Comparison of ENCODE assay signal across 29 mouse cellular contexts in genomic region chr3:96583386-96583785, GRCm38 (mm10). TPM values are rescaled to one million over a fixed set of nuclear protein-coding genes. Genes with fewer than 3 reads are reported as not detected.
DNase-seq lines count a peak whose midpoint lies in the region; ATAC-seq and TF ChIP-seq lines count a peak whose summit lies in the region.
"Had no signal": no experiment of that assay in that cellular context is flagged by ENCODE, and none has a peak within 500 bp of the region (broad histone marks: within the 10 kb centered on the region; RNA-seq: fewer than 3 reads in every experiment).

No protein-coding gene starts in this region.

- no peak overlapping the region for H3K9ac ChIP-seq in hindbrain, postnatal 0 days (replicated peaks; ENCODE audit: low read length)
- H3K9ac ChIP-seq in hindbrain, embryonic 14.5 days = no peak overlapping the region
- H3K9ac ChIP-seq in lung, postnatal 0 days (replicated peaks; ENCODE audit: low read depth) = no peak overlapping the region
- no peak overlapping the region for H3K9ac ChIP-seq in MEL (ENCODE audit: control insufficient read depth, low read depth, low read length, poor library complexity, severe bottlenecking)
- H3K9ac ChIP-seq: embryonic facial prominence, embryonic 13.5 days; heart, embryonic 15.5 days; hindbrain, embryonic 13.5 days; midbrain, embryonic 15.5 days had no signal

- DNase-seq in hindbrain, postnatal 0 days (ENCODE audit: low spot score) = no peak
- no peak for DNase-seq in hindbrain, embryonic 14.5 days (ENCODE audit: low spot score)
- no peak for DNase-seq in lung, postnatal 0 days (ENCODE audit: low spot score)
- no peak for DNase-seq in lung, postnatal 4 days
- peak; percentile 68 for DNase-seq in MEL (ENCODE audit: low read depth, low spot score)
- DNase-seq in cerebellum, adult 11 months = no peak
- no peak for DNase-seq in left cerebral cortex, adult 8-10 months (ENCODE audit: low spot score in 2 of 2)
- DNase-seq: adrenal gland, postnatal 10 days; B cell, adult 2 months; cerebellum, adult 11-12 months; cerebellum, adult 9-11 months; heart, postnatal 36 days; kidney, adult 8-10 months; kidney, postnatal 10 days; layer of hippocampus, adult 9-11 months; lung, adult 18-20 months; lung, postnatal 10 days; right cerebral cortex, adult 18-20 months; spleen, adult 18-20 months; thymus, postnatal 4 days had no signal

- TF ChIP-seq CTCF in hindbrain, postnatal 0 days (IDR thresholded peaks at IDR 0.05; ENCODE audit: low read depth) = 0 out of 2 replicates have a peak, but pooled peaks have one; percentile 7
- peak; percentile 49 for TF ChIP-seq CTCF in lung, postnatal 0 days (IDR thresholded peaks at IDR 0.05)
- peak in 2 of 3 experiments; percentile 14 to 62; a peak in 3 of 6 replicates for TF ChIP-seq CTCF in MEL (IDR thresholded peaks at IDR 0.05 in 2 of 3, conservative IDR thresholded peaks at IDR 0.05 in 1 of 3; ENCODE audit: control insufficient read depth in 1 of 3, insufficient read depth in 1 of 3, low read depth in 2 of 3, low read length in 3 of 3, poor library complexity in 1 of 3, severe bottlenecking in 1 of 3)

- H3K4me2 ChIP-seq in hindbrain, postnatal 0 days (ENCODE audit: low read depth, low read length) = no peak overlapping the region
- no peak overlapping the region for H3K4me2 ChIP-seq in hindbrain, embryonic 14.5 days (replicated peaks)
- H3K4me2 ChIP-seq in lung, postnatal 0 days (replicated peaks; ENCODE audit: low read depth, low read length) = no peak overlapping the region
- H3K4me2 ChIP-seq: embryonic facial prominence, embryonic 13.5 days; heart, embryonic 15.5 days; hindbrain, embryonic 13.5 days; midbrain, embryonic 15.5 days had no signal

- H3K9me3 ChIP-seq in hindbrain, postnatal 0 days (ENCODE audit: low read length) = no peaks in the 10 kb centered on the region
- no peaks in the 10 kb centered on the region for H3K9me3 ChIP-seq in hindbrain, embryonic 14.5 days (ENCODE audit: control insufficient read depth, low read length)
- H3K9me3 ChIP-seq in lung, postnatal 0 days (ENCODE audit: low read length) = no peaks in the 10 kb centered on the region
- H3K9me3 ChIP-seq in MEL (replicated peaks; ENCODE audit: insufficient read depth, low read length) = no peaks in the 10 kb centered on the region
- H3K9me3 ChIP-seq: embryonic facial prominence, embryonic 13.5 days; forebrain, embryonic 10.5 days; heart, embryonic 15.5 days; hindbrain, embryonic 13.5 days; midbrain, embryonic 15.5 days had no signal

- H3K36me3 ChIP-seq in hindbrain, postnatal 0 days (ENCODE audit: insufficient read depth, low read length) = no peaks in the 10 kb centered on the region
- H3K36me3 ChIP-seq in hindbrain, embryonic 14.5 days (replicated peaks; ENCODE audit: control insufficient read depth, insufficient read depth) = 0 out of 2 replicates have a peak, but pooled peaks cover 4% of the 10 kb centered on the region
- no peaks in the 10 kb centered on the region for H3K36me3 ChIP-seq in lung, postnatal 0 days (ENCODE audit: insufficient read depth, low read length)
- H3K36me3 ChIP-seq in MEL (ENCODE audit: control insufficient read depth in 1 of 2, insufficient read depth in 2 of 2, low read length in 2 of 2) = peaks cover 0 to 23% of the 10 kb centered on the region in 2 experiments; a peak in 2 of 4 replicates
- H3K36me3 ChIP-seq: forebrain, embryonic 10.5 days; heart, embryonic 15.5 days; hindbrain, embryonic 13.5 days; midbrain, embryonic 15.5 days had no signal

- TF ChIP-seq EP300 in lung, postnatal 0 days (IDR thresholded peaks at IDR 0.05) = no peak
- no peak for TF ChIP-seq EP300 in MEL (IDR thresholded peaks at IDR 0.05; ENCODE audit: low read depth in 1 of 2, low read length in 2 of 2)

- H3K4me1 ChIP-seq in hindbrain, postnatal 0 days (ENCODE audit: insufficient read depth, low read length) = no peaks in the 10 kb centered on the region
- H3K4me1 ChIP-seq in hindbrain, embryonic 14.5 days (replicated peaks; ENCODE audit: control insufficient read depth, insufficient read depth, low read length) = peaks cover 9% of the 10 kb centered on the region; the same call in 1 of the 2 replicates
- peaks cover 8% of the 10 kb centered on the region; the same call in 1 of the 2 replicates for H3K4me1 ChIP-seq in lung, postnatal 0 days (ENCODE audit: insufficient read depth, low read depth, low read length)
- peaks cover 10 to 28% of the 10 kb centered on the region in 2 experiments for H3K4me1 ChIP-seq in MEL (ENCODE audit: control insufficient read depth in 1 of 2, insufficient read depth in 2 of 2, low read length in 2 of 2)

- no peak for TF ChIP-seq POLR2A in MEL (IDR thresholded peaks at IDR 0.05; ENCODE audit: control insufficient read depth in 1 of 2, insufficient read depth in 1 of 2, low read depth in 1 of 2, low read length in 2 of 2, poor library complexity in 1 of 2)

- H3K27ac ChIP-seq in hindbrain, postnatal 0 days = no peak overlapping the region
- H3K27ac ChIP-seq in hindbrain, embryonic 14.5 days = no peak overlapping the region
- no peak overlapping the region for H3K27ac ChIP-seq in lung, postnatal 0 days (ENCODE audit: low read length)
- no peak overlapping the region for H3K27ac ChIP-seq in MEL (ENCODE audit: control insufficient read depth, low read depth, low read length)
- H3K27ac ChIP-seq: embryonic facial prominence, embryonic 13.5 days; forebrain, embryonic 10.5 days; heart, embryonic 15.5 days; hindbrain, embryonic 13.5 days; midbrain, embryonic 15.5 days had no signal

- no peaks in the 10 kb centered on the region for H3K27me3 ChIP-seq in hindbrain, postnatal 0 days (ENCODE audit: insufficient read depth, low read length)
- 0 out of 2 replicates have a peak, but pooled peaks cover 2% of the 10 kb centered on the region for H3K27me3 ChIP-seq in hindbrain, embryonic 14.5 days (ENCODE audit: control insufficient read depth, insufficient read depth, low read length)
- H3K27me3 ChIP-seq in lung, postnatal 0 days (replicated peaks; ENCODE audit: insufficient read depth, low read length) = no peaks in the 10 kb centered on the region
- no peaks in the 10 kb centered on the region for H3K27me3 ChIP-seq in MEL (ENCODE audit: control insufficient read depth in 1 of 2, insufficient read depth in 2 of 2, low read length in 2 of 2)
- H3K27me3 ChIP-seq: embryonic facial prominence, embryonic 13.5 days; heart, embryonic 15.5 days; midbrain, embryonic 15.5 days had no signal

- H3K79me2 ChIP-seq in MEL (ENCODE audit: control insufficient read depth, insufficient read depth, low read length, poor library complexity) = no peaks in the 10 kb centered on the region; the same call in 1 of the 2 replicates

- no peak overlapping the region for H3K4me3 ChIP-seq in hindbrain, postnatal 0 days (ENCODE audit: low read length)
- no peak overlapping the region for H3K4me3 ChIP-seq in hindbrain, embryonic 14.5 days (replicated peaks; ENCODE audit: low read length)
- no peak overlapping the region for H3K4me3 ChIP-seq in lung, postnatal 0 days (ENCODE audit: low read depth, low read length)
- no peak overlapping the region for H3K4me3 ChIP-seq in MEL (ENCODE audit: control insufficient read depth in 1 of 2, insufficient read depth in 1 of 2, low read depth in 2 of 2, low read length in 2 of 2)
- H3K4me3 ChIP-seq: embryonic facial prominence, embryonic 13.5 days; forebrain, embryonic 10.5 days; heart, embryonic 15.5 days; hindbrain, embryonic 13.5 days; midbrain, embryonic 15.5 days had no signal

- ATAC-seq in hindbrain, postnatal 0 days = no peak
- ATAC-seq in hindbrain, embryonic 14.5 days (ENCODE audit: low FRiP score) = no peak
- ATAC-seq in lung, postnatal 0 days = no peak
- ATAC-seq: forebrain, embryonic 16.5 days; midbrain, embryonic 15.5 days had no signal

- 96% methylated on average over 5 of the region's 5 CpGs for WGBS in hindbrain, postnatal 0 days
- 87% methylated on average over 5 of the region's 5 CpGs for WGBS in hindbrain, embryonic 14.5 days
- 97% methylated on average over 5 of the region's 5 CpGs for WGBS in lung, postnatal 0 days

- TF ChIP-seq RAD21 in MEL (IDR thresholded peaks at IDR 0.05; ENCODE audit: low read depth, low read length) = peak; percentile 33

RNA-seq across cellular contexts. Expression of gene Gm16253, which starts 6.6 kb away (rescaled TPM):
- total RNA-seq in hindbrain, postnatal 0 days (2014; rRNA removed) = not detected in 2 replicates
- 0.48 and 0.96 TPM in 2 replicates for polyA plus RNA-seq in hindbrain, postnatal 0 days (2015; fragmentation: Nextera tagmentation; extraction: Ambion mirVana)
- polyA plus RNA-seq in hindbrain, embryonic 14.5 days (2014; fragmentation: Nextera tagmentation; extraction: Ambion mirVana) = 0.39 TPM in 1 of 2 replicates, not detected in the other
- 0.73 and 0.78 TPM in 2 replicates for polyA plus RNA-seq in lung, postnatal 0 days (2015; fragmentation: Nextera tagmentation; extraction: Ambion mirVana)
- not detected in 2 replicates for total RNA-seq in MEL (2012; rRNA removed)
- polyA plus RNA-seq in MEL (2012; ENCODE audit: insufficient read depth in 1 of 2, insufficient read length in 2 of 2, low read depth in 1 of 2, low replicate concordance in 2 of 2, missing spikeins in 1 of 2) = 1 to 10 TPM in 1 of 2 experiments, not detected in 1; 1.4 TPM
- total RNA-seq in left cerebral cortex, adult 8-10 months (2022) = not detected
- total RNA-seq: common myeloid progenitor, adult 5-6 weeks; left cerebral cortex, postnatal 14 days; liver, adult 2 months had no signal
- polyA plus RNA-seq: liver, adult 2 months had no signal

RNA-seq across cellular contexts. Expression of gene Polr3gl, which starts 10.6 kb away (rescaled TPM):
- 10.7 and 11.2 TPM in 2 replicates for total RNA-seq in hindbrain, postnatal 0 days (2014; rRNA removed)
- polyA plus RNA-seq in hindbrain, postnatal 0 days (2015; fragmentation: Nextera tagmentation; extraction: Ambion mirVana) = 31.9 and 32.9 TPM in 2 replicates
- polyA plus RNA-seq in hindbrain, embryonic 14.5 days (2014; fragmentation: Nextera tagmentation; extraction: Ambion mirVana) = 11.0 and 18.5 TPM in 2 replicates
- polyA plus RNA-seq in lung, postnatal 0 days (2015; fragmentation: Nextera tagmentation; extraction: Ambion mirVana) = 36.7 and 43.2 TPM in 2 replicates
- total RNA-seq in MEL (2012; rRNA removed) = 26.4 and 31.1 TPM in 2 replicates
- 10 to 100 TPM in 1 of 2 experiments, not detected in 1; 39.8 TPM for polyA plus RNA-seq in MEL (2012; ENCODE audit: insufficient read depth in 1 of 2, insufficient read length in 2 of 2, low read depth in 1 of 2, low replicate concordance in 2 of 2, missing spikeins in 1 of 2)
- total RNA-seq in left cerebral cortex, adult 8-10 months (2022) = 10 to 100 TPM; 22.8 to 26.6 (median 24.3) TPM

RNA-seq across cellular contexts. Expression of gene Ankrd34a, which starts 13.1 kb away (rescaled TPM):
- total RNA-seq in hindbrain, postnatal 0 days (2014; rRNA removed) = 26.4 and 29.6 TPM in 2 replicates
- 14.2 and 15.3 TPM in 2 replicates for polyA plus RNA-seq in hindbrain, postnatal 0 days (2015; fragmentation: Nextera tagmentation; extraction: Ambion mirVana)
- polyA plus RNA-seq in hindbrain, embryonic 14.5 days (2014; fragmentation: Nextera tagmentation; extraction: Ambion mirVana) = 17.5 and 22.3 TPM in 2 replicates
- 0.18 and 0.37 TPM in 2 replicates for polyA plus RNA-seq in lung, postnatal 0 days (2015; fragmentation: Nextera tagmentation; extraction: Ambion mirVana)
- 0.15 and 0.16 TPM in 2 replicates for total RNA-seq in MEL (2012; rRNA removed)
- polyA plus RNA-seq in MEL (2012; ENCODE audit: insufficient read depth in 1 of 2, insufficient read length in 2 of 2, low read depth in 1 of 2, low replicate concordance in 2 of 2, missing spikeins in 1 of 2) = under 1 TPM in 1 of 2 experiments, not detected in 1; 0.78 TPM
- total RNA-seq in left cerebral cortex, adult 8-10 months (2022) = 10 to 100 TPM; 60.4 to 65.0 (median 61.0) TPM
- total RNA-seq: common myeloid progenitor, adult 5-6 weeks; liver, adult 2 months had no signal

RNA-seq across cellular contexts. Expression of gene Lix1l, which starts 17.6 kb away (rescaled TPM):
- 45.0 and 48.4 TPM in 2 replicates for total RNA-seq in hindbrain, postnatal 0 days (2014; rRNA removed)
- 3.9 and 5.2 TPM in 2 replicates for polyA plus RNA-seq in hindbrain, postnatal 0 days (2015; fragmentation: Nextera tagmentation; extraction: Ambion mirVana)
- polyA plus RNA-seq in hindbrain, embryonic 14.5 days (2014; fragmentation: Nextera tagmentation; extraction: Ambion mirVana) = 6.1 and 6.4 TPM in 2 replicates
- 5.4 TPM in 2 replicates for polyA plus RNA-seq in lung, postnatal 0 days (2015; fragmentation: Nextera tagmentation; extraction: Ambion mirVana)
- total RNA-seq in MEL (2012; rRNA removed) = 5.4 and 6.1 TPM in 2 replicates
- 10 to 100 TPM in 1 of 2 experiments, not detected in 1; 17.0 TPM for polyA plus RNA-seq in MEL (2012; ENCODE audit: insufficient read depth in 1 of 2, insufficient read length in 2 of 2, low read depth in 1 of 2, low replicate concordance in 2 of 2, missing spikeins in 1 of 2)
- total RNA-seq in left cerebral cortex, adult 8-10 months (2022) = 10 to 100 TPM; 20.3 to 22.9 (median 21.9) TPM

RNA-seq across cellular contexts. Expression of gene Txnip, which starts 25.6 kb away (rescaled TPM):
- total RNA-seq in hindbrain, postnatal 0 days (2014; rRNA removed) = 192 and 222 TPM in 2 replicates
- polyA plus RNA-seq in hindbrain, postnatal 0 days (2015; fragmentation: Nextera tagmentation; extraction: Ambion mirVana) = 133 and 148 TPM in 2 replicates
- 53.2 and 71.4 TPM in 2 replicates for polyA plus RNA-seq in hindbrain, embryonic 14.5 days (2014; fragmentation: Nextera tagmentation; extraction: Ambion mirVana)
- polyA plus RNA-seq in lung, postnatal 0 days (2015; fragmentation: Nextera tagmentation; extraction: Ambion mirVana) = 468 and 502 TPM in 2 replicates
- total RNA-seq in MEL (2012; rRNA removed) = 183 and 191 TPM in 2 replicates
- 1,000 to 10,000 TPM in 1 of 2 experiments, 100 to 1,000 TPM in 1; 237 to 1,680 TPM for polyA plus RNA-seq in MEL (2012; ENCODE audit: insufficient read depth in 1 of 2, insufficient read length in 2 of 2, low read depth in 1 of 2, low replicate concordance in 2 of 2, missing spikeins in 1 of 2)
- 10 to 100 TPM; 21.7 to 37.3 (median 26.8) TPM for total RNA-seq in left cerebral cortex, adult 8-10 months (2022)
